Mouse (Mus musculus) gastrocnemius, adult 8-10 months (tissue): ENCODE results near the gene Zfp719. TPM values are rescaled to one million over a fixed set of nuclear protein-coding genes. Genes with fewer than 3 reads are reported as not detected.
A peak's percentile ranks its signal among the peaks of the same experiment; 100 is the strongest.

Experiments
- DNase-seq, 2 experiments: peaks; one replicate each; pipeline ENCODE4 v3.0.0; 2022; ENCODE audit warnings: low spot score in 2 of 2
- total RNA-seq, 4 experiments: library from RNA; stranded (reverse); gene quantifications; 2 replicates each; pipeline ENCODE4 v1.2.4; 2022

Zfp719 gene
- 1 to 10 TPM; 3.6 to 3.9 (median 3.8) TPM for total RNA-seq

GRCm38 (mm10) chr7:43579440-43580171 is at the start of gene Zfp719:
TSS of gene Zfp719 (plus strand) at chr7:43579610.
- DNase-seq: peak; percentile 79 to 88

DNA sequence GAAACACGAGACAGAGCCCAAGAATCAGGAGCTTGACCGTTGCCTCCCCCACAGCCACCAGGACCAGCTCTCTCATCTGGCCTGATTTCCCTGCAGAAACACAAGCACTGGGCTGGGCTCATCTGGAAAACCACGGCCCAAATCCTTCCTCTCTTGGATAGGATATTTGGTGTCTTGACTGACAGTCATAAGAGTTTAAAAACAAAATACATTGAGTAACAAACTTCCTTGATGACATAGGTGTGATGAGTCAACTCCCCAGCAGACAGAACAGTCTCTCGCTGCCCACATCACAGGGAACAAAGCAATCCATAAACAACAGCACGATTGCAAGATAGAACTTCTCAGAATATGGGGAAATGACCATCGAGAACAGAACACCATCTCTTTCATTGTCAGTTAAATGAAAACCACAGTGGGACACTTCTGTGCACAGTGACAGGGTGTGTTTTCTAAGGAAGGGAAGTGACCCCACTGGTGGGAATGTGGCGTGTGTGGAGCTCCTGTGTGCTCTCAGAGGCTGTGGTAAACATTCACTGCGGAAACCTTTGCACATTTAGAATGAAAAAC is 49.1 kb upstream of the Zfp719 start:
- no peak for DNase-seq

DNA sequence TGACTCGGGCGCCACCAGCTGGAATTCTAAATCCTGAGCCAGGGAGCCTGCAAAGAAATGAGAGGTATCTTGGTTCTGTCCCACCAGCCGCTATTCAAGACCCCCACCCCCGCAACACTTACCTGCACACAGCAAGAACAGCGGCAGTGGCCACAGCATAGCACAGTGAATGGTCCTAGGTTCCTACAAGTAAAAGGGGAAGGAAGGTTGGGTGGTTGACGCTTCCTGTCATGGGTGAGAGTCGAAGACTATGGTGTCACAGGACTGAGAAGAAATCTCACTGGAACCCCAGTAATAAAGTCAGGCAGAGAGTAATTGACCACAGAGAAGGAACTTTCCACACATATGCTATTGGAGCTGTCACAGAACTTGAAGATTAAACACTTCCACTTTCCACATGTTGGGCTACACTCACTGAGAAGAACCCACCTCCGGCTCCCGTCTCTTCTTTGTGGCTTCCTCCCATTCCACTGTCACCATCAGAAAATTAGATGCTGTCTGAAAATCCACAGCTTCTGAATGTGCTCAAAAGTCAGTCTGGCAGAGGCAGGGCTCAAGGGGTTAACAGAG is 46.4 kb upstream of the Zfp719 start:
- DNase-seq: no peak

DNA sequence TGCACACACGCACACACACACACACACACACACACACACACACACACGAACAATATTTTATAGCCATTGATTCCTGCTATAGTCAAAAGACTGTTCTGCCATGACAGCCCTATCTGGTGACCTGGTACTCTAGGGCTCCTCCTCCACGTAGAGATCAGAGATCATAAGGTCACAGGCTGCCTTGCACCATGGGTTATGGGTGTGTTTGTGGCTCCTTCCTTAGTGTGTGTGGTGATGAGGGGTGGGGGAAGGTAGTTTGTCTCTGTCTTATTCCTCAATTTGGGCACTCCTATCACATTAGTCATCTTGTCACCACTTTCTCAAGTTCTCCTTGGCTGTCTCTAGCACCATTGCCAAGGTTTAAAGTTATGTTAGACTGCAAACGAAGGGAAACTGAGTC is 40.9 kb upstream of the Zfp719 start:
- DNase-seq: no peak

DNA sequence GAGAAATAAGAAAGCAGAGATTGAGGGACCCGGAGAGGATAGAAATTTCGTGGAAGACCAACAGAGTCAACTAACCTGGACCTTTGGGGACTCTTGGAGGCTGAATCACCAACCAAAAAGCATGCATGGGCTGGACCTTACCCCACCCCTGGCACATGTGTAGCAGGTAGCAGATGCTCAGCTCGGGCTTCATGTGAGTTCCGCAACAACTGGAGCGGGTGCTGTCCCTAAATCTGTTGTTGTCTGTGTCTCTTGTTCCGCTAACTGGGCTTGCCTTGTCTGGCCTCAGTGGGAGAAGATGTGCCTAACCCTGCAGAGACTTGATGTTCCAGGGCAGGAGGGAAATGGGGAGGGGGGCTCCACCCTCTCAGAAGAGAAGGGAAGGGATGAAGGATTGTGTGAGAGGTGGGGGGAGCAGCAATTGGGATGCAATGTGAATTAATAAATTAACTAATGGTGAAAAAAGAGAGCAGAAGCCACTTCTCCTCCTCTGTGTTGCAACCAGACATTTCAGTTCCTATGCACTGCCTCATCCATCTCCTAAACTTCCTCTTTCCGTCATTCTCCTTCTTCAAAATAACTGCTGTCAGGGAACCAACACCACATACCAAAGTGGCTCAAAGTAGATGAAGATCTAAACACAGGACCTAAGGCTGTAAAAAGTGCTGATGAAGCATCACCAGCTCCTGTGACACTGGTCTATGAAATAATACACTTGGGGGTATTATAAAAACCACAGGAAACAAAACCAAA is 35.0 kb upstream of the Zfp719 start, which contains the start of gene Cd33:
Gene Cd33, minus strand, starts transcription at position 204 of the 753 bp plus-strand sequence.
- DNase-seq: no peak

DNA sequence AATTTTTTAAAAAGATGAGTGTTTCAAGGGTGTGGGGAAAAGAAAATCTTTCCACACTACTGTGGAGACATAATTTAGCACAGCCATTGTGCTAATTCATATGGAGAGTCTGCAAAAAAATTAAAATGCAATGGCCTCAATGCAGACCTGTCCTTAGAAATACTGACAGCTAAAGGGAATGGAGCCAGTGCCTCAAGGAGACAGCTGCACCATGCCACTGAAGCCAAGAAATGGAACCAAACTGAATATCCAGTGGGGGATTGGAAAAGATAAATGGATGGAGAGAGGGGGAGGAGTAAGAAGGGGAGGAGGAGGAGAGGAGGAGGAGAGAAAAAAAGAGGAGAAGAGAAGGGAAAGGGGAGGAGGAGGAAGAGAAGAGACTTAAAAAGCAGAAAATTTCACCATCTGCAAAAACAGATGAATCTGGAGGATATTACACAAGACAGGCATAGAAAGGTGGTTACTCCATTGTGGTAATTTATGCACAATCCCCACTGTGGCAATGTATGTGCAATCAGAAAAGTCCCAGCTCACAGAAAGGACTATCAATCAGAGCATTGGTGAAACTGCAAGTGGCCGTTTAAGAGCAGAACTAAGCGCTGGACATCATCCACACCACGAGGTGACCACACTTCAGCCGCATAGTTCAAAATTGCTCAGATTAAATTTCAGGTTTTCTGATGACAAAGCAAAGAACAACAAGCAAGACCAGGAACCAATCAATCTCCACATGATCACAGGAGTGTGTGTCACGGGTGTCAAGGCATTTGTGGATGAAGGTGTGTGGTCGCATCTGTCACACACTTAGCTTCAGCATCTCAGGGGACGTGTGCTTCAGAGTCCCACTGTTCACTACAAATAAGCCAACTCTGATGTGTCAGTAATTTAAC is 33.5 kb upstream of the Zfp719 start:
- no peak for DNase-seq

- no peak for DNase-seq
These were observed 31.7 kb upstream of the Zfp719 start for GRCm38 (mm10) chr7:43547666-43548065.

- DNase-seq: no peak
These were observed 31.2 kb upstream of the Zfp719 start for GRCm38 (mm10) chr7:43548206-43548605.

- no peak for DNase-seq
These were observed 26.3 kb upstream of the Zfp719 start for GRCm38 (mm10) chr7:43553153-43553552.

DNA sequence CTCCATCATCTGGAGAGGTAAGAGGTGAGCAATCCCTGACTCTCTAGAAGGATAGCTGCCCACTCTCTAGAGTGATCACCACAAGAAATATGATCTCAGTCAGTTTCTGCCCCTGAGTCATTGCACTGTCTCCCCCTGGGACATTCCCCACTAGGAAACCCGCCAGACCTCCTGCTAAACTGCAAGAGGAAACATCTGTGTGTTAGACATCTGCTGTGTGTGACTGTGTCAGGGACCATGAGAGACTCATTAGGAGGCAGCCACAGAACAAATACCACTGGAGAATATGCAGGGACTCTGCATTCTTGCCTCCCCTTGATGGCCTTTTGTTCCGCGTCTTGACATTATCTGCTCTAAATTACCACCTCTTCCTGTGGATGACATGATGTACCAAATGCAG is 24.9 kb upstream of the Zfp719 start:
- DNase-seq: peak; percentile 9 to 21

GRCm38 (mm10) chr7:43555351-43555750 is 24.1 kb upstream of the Zfp719 start:
- DNase-seq: no peak

DNA sequence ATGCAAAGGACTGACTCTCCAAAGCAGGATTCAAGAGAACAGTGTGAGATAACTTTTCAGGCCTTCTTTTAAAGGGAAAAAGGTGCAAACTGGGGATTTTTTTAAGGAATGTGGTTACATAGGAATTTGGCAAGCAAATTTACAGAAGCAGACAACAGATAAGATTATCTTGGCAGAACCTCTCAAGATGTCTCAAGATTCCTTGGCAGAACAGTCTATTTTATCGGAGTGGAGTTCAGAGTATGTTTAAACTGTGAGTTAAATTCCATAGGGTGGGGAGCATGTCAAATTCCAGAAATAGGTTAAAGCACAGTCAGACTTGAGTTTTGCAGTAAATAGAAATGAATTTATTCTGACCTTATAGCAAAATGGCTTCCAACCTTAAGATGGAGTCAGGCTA is 22.5 kb upstream of the Zfp719 start:
- no peak for DNase-seq

- DNase-seq: peak; percentile 48 to 69
These were observed 17.3 kb upstream of the Zfp719 start, which contains the start of gene Zfp658 for GRCm38 (mm10) chr7:43562006-43562633. TSS of gene Zfp658 (plus strand) at chr7:43562256.

GRCm38 (mm10) chr7:43562651-43563070 is 16.7 kb upstream of the Zfp719 start:
- DNase-seq: no peak

GRCm38 (mm10) chr7:43563300-43563699 is 16.1 kb upstream of the Zfp719 start:
- no peak for DNase-seq

DNA sequence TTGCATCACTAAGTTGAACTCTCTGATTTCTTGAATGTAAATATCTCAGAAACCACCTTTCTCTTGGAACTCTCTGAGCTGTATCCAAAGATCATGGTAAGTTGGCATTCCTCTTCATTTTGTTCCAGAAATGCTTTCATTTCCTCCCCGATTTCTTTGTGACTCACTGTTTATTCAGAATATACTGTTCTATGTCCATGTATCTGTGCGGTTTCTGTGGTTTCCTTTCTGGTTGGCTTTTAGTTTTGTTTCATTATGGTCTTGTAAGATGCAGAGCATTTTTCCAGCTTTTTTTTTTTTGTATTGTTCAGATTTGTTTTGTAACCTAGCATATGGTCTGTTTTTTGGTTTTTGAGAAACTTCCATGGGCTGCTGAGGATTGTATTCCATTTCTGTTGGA is 8.2 kb upstream of the Zfp719 start:
- no peak for DNase-seq

- DNase-seq: no peak
These were observed 1.1 kb downstream of the Zfp719 start for GRCm38 (mm10) chr7:43580526-43580925.

GRCm38 (mm10) chr7:43584790-43585189 is 5.4 kb downstream of the Zfp719 start:
- DNase-seq: no peak

- no peak for DNase-seq
These were observed 22.5 kb downstream of the Zfp719 start for GRCm38 (mm10) chr7:43601884-43602283.
